Mouse (Mus musculus): Measurements from ENCODE around the gene Nodal.

DNA sequence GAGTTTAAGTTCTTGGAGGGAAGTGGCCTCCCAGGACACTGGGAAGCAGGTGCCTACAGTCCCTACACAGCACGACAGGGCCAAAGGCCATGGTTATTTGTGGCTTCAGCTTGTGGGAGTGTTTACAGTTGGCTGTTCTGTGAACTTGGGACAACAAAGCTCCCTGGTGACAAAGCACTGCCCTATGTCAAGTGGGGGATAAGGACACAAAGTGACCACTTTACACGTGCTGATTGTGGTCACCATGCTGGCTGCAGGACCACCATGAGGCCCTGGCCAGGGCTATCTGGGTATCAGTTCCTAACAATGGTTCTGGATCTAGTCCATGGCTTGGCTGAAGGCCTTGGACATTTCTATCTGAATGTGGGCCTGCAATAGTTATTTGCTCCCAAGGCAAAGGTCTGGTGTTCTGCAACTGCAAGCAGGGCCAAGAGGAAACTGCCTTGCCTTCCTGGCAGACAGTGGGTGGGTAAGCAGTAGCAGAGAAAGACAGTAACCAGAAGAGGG is 8.5 kb downstream of the Nodal start:
- TF ChIP-seq CTCF (IDR thresholded peaks at IDR 0.05; ENCODE audit: low read depth, low read length) = no peak
- TF ChIP-seq POLR2A (IDR thresholded peaks at IDR 0.05; ENCODE audit: insufficient read depth, low read length) = no peak

Data from ES-Bruce4 (cell line).